Mouse (Mus musculus): ENCODE data around the gene BC024978. TPM values are rescaled to one million over a fixed set of nuclear protein-coding genes. Genes with fewer than 3 reads are reported as not detected.

The BC024978 gene
- total and polyA plus RNA-seq, 3 experiments, result 1.6 to 9.4 (median 1.7) TPM

GRCm38 (mm10) chr7:27258205-27258899 is 62.8 kb downstream of the BC024978 start, which contains the start of gene Numbl (continued):
- TF ChIP-seq RAD21 (IDR thresholded peaks at IDR 0.05; ENCODE audit: low read depth, low read length) (no peak), MAFK (IDR thresholded peaks at IDR 0.05; ENCODE audit: insufficient replicate concordance, low read length) (peak; percentile 48; the same call in 1 of the 2 replicates)

- TF ChIP-seq JUN (IDR thresholded peaks at IDR 0.05; ENCODE audit: insufficient read depth, low read depth, low read length) (no peak), IRF4 (IDR thresholded peaks at IDR 0.05; ENCODE audit: low read depth, low read length) (no peak), CTCF (conservative IDR thresholded peaks at IDR 0.05 in 1 of 2, IDR thresholded peaks at IDR 0.05 in 1 of 2; ENCODE audit: low read depth in 2 of 2, low read length in 2 of 2) (no peak), CHD1 (IDR thresholded peaks at IDR 0.05; ENCODE audit: low read depth, low read length) (no peak), TBP (conservative IDR thresholded peaks at IDR 0.05; ENCODE audit: low read depth, low read length) (no peak), MAX (IDR thresholded peaks at IDR 0.05; ENCODE audit: low read length) (no peak), ZKSCAN1 (IDR thresholded peaks at IDR 0.05; ENCODE audit: borderline replicate concordance, low read depth, low read length) (no peak), ZNF384 (IDR thresholded peaks at IDR 0.05; ENCODE audit: low read depth, low read length) (no peak), ZMIZ1 (IDR thresholded peaks at IDR 0.05; ENCODE audit: low read depth, low read length) (no peak), KAT2A (IDR thresholded peaks at IDR 0.05; ENCODE audit: insufficient replicate concordance, low read length) (no peak), MXI1 (IDR thresholded peaks at IDR 0.05; ENCODE audit: low read depth, low read length) (no peak), NELFE (IDR thresholded peaks at IDR 0.05; ENCODE audit: low read depth, low read length) (no peak), ELF1 (IDR thresholded peaks at IDR 0.05; ENCODE audit: low read depth, low read length) (no peak), E2F4 (IDR thresholded peaks at IDR 0.05; ENCODE audit: insufficient replicate concordance, low read depth, low read length) (no peak), MAZ (IDR thresholded peaks at IDR 0.05; ENCODE audit: low read depth, low read length) (no peak), HCFC1 (IDR thresholded peaks at IDR 0.05; ENCODE audit: low read depth, low read length) (no peak), ETS1 (conservative IDR thresholded peaks at IDR 0.05; ENCODE audit: low read depth, low read length) (no peak), JUND (conservative IDR thresholded peaks at IDR 0.05; ENCODE audit: low read depth, low read length) (no peak)
- H3K79me2 ChIP-seq (replicated peaks; ENCODE audit: control insufficient read depth, extremely low read depth, insufficient read depth, poor library complexity, severe bottlenecking), result no peaks in the 10 kb centered on the region
- H3K9me3 ChIP-seq (replicated peaks; ENCODE audit: low read length), result peaks cover 3% of the 10 kb centered on the region
- no peaks in the 10 kb centered on the region for H3K27me3 ChIP-seq (replicated peaks)
- peaks cover 5 to 21% of the 10 kb centered on the region in 2 experiments for H3K4me1 ChIP-seq (ENCODE audit: control insufficient read depth in 1 of 2, insufficient read depth in 2 of 2)
- in situ Hi-C loops (cut with MboI; ENCODE audit: low pct_ligation_motif_present, low pct_unique_long_range_greater_than_20kb, low sequenced_read_pairs), result no loop called here
- H3K4me3 ChIP-seq (replicated peaks in 1 of 3; ENCODE audit: low read depth in 2 of 3, low read length in 2 of 3, poor library complexity in 1 of 3), result peak overlapping the region; percentile 51 to 69 (median 58)
- H3K36me3 ChIP-seq (replicated peaks in 1 of 2; ENCODE audit: control insufficient read depth in 1 of 2, insufficient read depth in 1 of 2, low read length in 1 of 2), result peaks cover 3 to 44% of the 10 kb centered on the region in 2 experiments
- no peak for DNase-seq (ENCODE audit: extremely low read depth)
- dilution Hi-C loops (cut with MboI; ENCODE audit: extremely low pct_ligation_motif_present, extremely low pct_unique_long_range_greater_than_20kb, low sequenced_read_pairs), result no loop called here
- H3K4me2 ChIP-seq (ENCODE audit: insufficient read depth, low read depth, poor library complexity, severe bottlenecking), result peak overlapping the region; percentile 90
- H3K27ac ChIP-seq (ENCODE audit: insufficient read depth, low read depth), result no peak overlapping the region
- peak overlapping the region; percentile 81 for H3K9ac ChIP-seq (ENCODE audit: insufficient read depth, low read depth)
Observed at GRCm38 (mm10) chr7:27259271-27259721, 63.7 kb downstream of the BC024978 start.

Measured in CH12.LX (cell line).